Mouse (Mus musculus): ENCODE data around the gene Plxnc1. TPM values are rescaled to one million over a fixed set of nuclear protein-coding genes. Genes with fewer than 3 reads are reported as not detected.

Gene Plxnc1
- polyA plus RNA-seq, 1 experiment from 2014 or later = 6.8 TPM

- H3K36me3 ChIP-seq = peaks cover 20% of the 10 kb centered on the region
- no peaks in the 10 kb centered on the region for H3K9me3 ChIP-seq
- H3K4me2 ChIP-seq (replicated peaks) = no peak overlapping the region
- H3K9ac ChIP-seq (replicated peaks) = no peak overlapping the region
- no peaks in the 10 kb centered on the region for H3K27me3 ChIP-seq
- no peaks in the 10 kb centered on the region for H3K4me1 ChIP-seq
- WGBS = 90% methylated on average over 14 of the region's 14 CpGs
- H3K27ac ChIP-seq (replicated peaks) = no peak overlapping the region
- ATAC-seq (ENCODE audit: low FRiP score, low read depth) = no peak
- H3K4me3 ChIP-seq = no peak overlapping the region
Observed at GRCm38 (mm10) chr10:94827890-94828733, 116.5 kb downstream of the Plxnc1 start.

DNA sequence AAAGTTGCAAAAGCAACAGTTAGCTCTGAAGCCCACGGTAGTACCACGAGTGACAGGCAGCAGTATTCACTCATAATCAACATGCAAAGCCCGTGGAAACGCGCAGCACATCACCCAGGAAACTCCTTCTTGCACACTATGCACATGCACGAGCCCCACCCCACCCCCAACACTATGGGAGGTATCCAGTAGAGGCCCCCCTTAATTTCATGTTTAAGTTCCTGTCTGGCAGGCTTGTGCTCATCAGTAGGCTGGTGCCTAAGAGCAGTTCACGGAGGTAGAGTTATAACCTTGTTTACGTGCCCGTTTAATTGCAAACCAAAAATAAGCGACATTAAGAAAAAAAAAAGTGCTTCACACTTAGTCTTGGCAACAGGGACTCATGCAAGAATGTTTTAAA, 117.3 kb downstream of the Plxnc1 start:
- Histone ChIP-seq H3K27ac (replicated peaks) (no peak overlapping the region), H3K27me3 (no peaks in the 10 kb centered on the region), H3K4me1 (no peaks in the 10 kb centered on the region), H3K4me3 (no peak overlapping the region), H3K9me3 (no peaks in the 10 kb centered on the region), H3K36me3 (peaks cover 15% of the 10 kb centered on the region; the same call in 1 of the 2 replicates), H3K9ac (replicated peaks) (no peak overlapping the region), H3K4me2 (replicated peaks) (no peak overlapping the region)
- ATAC-seq (ENCODE audit: low FRiP score, low read depth) = no peak
- WGBS = 90% methylated on average over 10 of the region's 10 CpGs

GRCm38 (mm10) chr10:94826436-94826835, 118.2 kb downstream of the Plxnc1 start:
- WGBS = 96% methylated on average over 12 of the region's 12 CpGs
- H3K4me1 ChIP-seq = no peaks in the 10 kb centered on the region
- no peak overlapping the region for H3K27ac ChIP-seq (replicated peaks)
- no peaks in the 10 kb centered on the region for H3K27me3 ChIP-seq
- H3K9ac ChIP-seq (replicated peaks) = no peak overlapping the region
- H3K4me3 ChIP-seq = no peak overlapping the region
- ATAC-seq (ENCODE audit: low FRiP score, low read depth) = no peak
- H3K4me2 ChIP-seq (replicated peaks) = no peak overlapping the region
- peaks cover 13% of the 10 kb centered on the region; the same call in 1 of the 2 replicates for H3K36me3 ChIP-seq
- no peaks in the 10 kb centered on the region for H3K9me3 ChIP-seq

DNA sequence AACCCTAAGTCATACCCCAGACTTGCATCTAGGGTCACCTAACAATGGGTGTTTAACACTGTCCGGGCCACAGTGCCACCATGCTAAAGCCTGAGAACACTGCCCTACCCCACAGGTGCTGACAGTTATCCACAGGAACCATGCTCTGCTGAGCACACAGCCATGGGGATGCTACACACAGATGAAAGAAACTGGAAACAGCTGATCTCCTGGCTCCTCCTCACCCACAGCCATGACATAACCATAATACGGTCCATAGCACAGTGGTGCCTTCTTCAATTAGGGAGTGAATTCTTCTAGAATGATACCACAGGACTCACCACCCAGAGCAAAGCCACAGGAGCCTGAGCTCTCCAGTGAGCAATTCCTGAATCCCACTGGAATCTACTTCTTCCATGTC, 118.7 kb downstream of the Plxnc1 start:
- Histone ChIP-seq H3K36me3 (0 out of 2 replicates have a peak, but pooled peaks cover 8% of the 10 kb centered on the region), H3K4me3 (no peak overlapping the region), H3K27ac (replicated peaks) (no peak overlapping the region), H3K9ac (replicated peaks) (no peak overlapping the region), H3K4me1 (no peaks in the 10 kb centered on the region), H3K27me3 (no peaks in the 10 kb centered on the region), H3K4me2 (replicated peaks) (no peak overlapping the region), H3K9me3 (no peaks in the 10 kb centered on the region)
- no peak for ATAC-seq (ENCODE audit: low FRiP score, low read depth)
- WGBS = 90% methylated on average over 2 of the region's 2 CpGs

DNA sequence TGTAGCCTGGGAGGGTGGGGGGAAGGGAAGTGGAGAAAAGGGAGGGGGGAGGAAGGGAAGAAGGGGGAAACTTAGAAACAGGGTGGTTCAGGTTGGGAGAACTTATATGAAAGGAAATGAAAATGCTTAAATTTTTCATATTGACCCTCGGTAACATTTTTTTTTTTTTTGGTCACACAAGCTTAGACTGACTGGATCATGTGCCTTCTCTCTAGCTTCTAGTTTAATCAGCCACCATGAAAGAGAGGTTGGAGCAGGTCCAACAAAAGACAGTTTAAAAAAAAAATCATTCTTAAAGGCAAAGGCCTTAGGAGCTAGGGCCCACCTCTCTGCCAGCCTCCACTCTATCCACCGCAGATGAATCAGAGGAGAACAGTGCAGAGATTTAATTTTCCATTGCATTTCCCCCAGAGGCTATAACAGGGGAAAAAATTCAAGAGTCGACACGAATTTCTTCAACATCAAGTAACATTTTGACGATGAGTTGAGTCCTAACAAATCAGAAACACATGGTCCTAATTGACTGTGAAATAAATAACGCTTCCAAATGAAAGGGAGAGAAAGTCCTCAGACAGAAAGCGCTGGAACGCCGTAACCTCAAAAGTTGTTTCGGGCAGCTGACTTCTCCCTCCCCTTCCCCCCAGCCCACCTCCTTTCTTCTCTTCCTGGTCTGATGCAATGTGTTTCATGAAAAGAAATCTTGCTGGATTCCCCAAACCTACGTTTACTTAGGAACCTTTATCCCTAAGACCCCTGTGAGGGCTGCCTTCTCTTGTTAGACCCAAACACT, 120.5 kb downstream of the Plxnc1 start:
- no peak overlapping the region for H3K27ac ChIP-seq (replicated peaks)
- no peak overlapping the region for H3K4me2 ChIP-seq (replicated peaks)
- no peak for ATAC-seq (ENCODE audit: low FRiP score, low read depth)
- no peaks in the 10 kb centered on the region for H3K4me1 ChIP-seq
- 0 out of 2 replicates have a peak, but pooled peaks cover 3% of the 10 kb centered on the region for H3K36me3 ChIP-seq
- H3K9me3 ChIP-seq = no peaks in the 10 kb centered on the region
- no peak overlapping the region for H3K4me3 ChIP-seq
- WGBS = 60% methylated on average over 11 of the region's 11 CpGs
- H3K27me3 ChIP-seq = no peaks in the 10 kb centered on the region
- no peak overlapping the region for H3K9ac ChIP-seq (replicated peaks)

DNA sequence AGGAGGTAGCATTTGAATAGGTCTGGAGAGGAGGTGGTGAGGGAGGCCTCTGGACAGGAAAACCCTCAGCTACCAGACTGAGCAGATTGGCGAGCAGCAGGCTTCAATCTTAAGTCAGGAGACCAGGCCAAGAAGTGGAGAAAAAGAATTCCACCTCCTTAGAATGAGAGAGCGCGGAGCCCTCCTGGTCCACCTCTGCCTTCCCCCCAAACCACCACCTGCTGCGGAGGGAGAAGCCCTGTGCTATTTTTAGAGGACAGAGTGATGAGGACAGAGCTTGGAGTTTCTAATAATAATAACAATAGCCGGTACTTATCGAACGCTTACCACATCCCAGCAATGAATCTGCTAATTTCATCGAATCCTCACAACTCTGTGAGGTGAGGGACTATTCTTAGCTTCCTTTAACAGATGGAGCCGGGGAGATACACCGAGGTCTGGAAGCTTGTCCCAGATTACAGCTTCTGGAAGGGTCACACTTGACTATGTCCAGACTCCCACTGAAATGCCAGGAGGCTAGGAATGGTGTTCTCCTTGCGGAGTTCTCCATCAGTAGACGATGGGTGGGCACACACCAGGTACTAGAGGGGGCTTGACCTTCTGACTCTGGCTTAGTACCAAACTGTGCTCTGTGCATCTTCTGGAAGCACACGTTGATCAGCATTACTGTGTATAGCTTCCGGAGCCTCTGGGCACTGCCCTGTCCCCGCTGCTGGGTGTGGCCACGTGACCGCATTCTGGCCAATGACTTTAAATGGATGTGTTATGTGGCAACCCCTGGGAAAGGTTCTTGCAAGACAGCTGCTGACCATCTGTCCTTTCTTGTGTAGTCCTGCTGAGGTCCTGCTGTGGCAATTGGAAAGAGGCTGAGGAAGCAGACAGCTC, 125.6 kb downstream of the Plxnc1 start:
- H3K27ac ChIP-seq (replicated peaks) = no peak overlapping the region
- no peaks in the 10 kb centered on the region for H3K27me3 ChIP-seq
- no peak for ATAC-seq (ENCODE audit: low FRiP score, low read depth)
- 0 out of 2 replicates have a peak, but pooled peaks cover 1% of the 10 kb centered on the region for H3K4me1 ChIP-seq
- WGBS = 91% methylated on average over 17 of the region's 17 CpGs
- no peaks in the 10 kb centered on the region for H3K9me3 ChIP-seq
- no peaks in the 10 kb centered on the region for H3K36me3 ChIP-seq
- no peak overlapping the region for H3K4me2 ChIP-seq (replicated peaks)
- no peak overlapping the region for H3K4me3 ChIP-seq
- H3K9ac ChIP-seq (replicated peaks) = no peak overlapping the region

- Histone ChIP-seq H3K27ac (replicated peaks) (no peak overlapping the region), H3K36me3 (no peaks in the 10 kb centered on the region), H3K4me1 (peaks cover 7% of the 10 kb centered on the region; the same call in 1 of the 2 replicates), H3K9me3 (no peaks in the 10 kb centered on the region), H3K4me3 (no peak overlapping the region), H3K9ac (replicated peaks) (no peak overlapping the region), H3K27me3 (no peaks in the 10 kb centered on the region), H3K4me2 (replicated peaks) (no peak overlapping the region)
- no peak for ATAC-seq (ENCODE audit: low FRiP score, low read depth)
- WGBS = 87% methylated on average over 3 of the region's 3 CpGs
Observed at GRCm38 (mm10) chr10:94818127-94818526, 126.5 kb downstream of the Plxnc1 start.

DNA sequence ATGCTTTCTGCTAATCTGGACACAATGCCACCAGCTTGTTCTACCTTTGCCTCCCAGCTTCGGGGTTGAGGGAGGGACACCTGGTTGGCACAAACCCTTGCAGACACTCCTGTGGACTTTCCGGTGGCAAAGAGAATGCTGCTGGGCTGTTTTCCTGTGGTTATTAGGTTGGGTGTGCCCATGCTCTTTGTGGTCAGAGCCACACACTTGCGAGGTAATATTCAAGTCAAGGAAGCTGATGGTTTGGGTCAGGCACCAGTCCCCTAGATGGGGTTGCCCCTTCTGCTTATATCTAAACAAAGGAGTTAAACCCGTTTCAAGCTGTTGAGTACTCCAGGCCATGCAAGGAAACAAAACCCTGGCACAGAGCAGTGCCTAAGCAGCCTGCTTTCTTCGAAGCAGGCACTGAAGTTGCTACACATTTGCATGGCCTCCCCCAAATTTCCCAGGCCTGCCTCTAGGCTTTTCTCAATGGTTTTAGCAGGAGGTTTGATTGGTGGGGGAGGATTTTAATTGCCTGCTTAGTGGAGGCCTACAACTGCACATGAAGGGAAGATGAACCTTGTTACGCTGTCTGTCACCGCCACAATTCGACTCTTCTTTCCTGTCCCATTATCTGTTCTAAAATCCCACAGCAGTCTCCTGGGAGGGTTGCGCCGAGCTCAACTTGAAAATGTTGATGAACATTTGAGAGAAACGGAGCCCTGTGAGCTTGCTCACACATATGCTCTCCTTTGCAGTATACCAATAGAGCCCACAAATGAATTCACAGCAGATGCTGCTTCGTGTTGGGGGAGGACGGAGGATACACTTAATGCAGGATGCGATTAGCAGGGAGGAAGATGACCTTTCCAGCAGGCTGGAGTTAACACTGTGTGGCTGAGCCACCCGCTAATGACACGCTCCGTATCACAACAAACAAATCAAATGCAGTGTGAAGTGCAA, 132.5 kb downstream of the Plxnc1 start:
- no peaks in the 10 kb centered on the region for H3K36me3 ChIP-seq
- no peaks in the 10 kb centered on the region for H3K27me3 ChIP-seq
- 59% methylated on average over 17 of the region's 17 CpGs for WGBS
- H3K9me3 ChIP-seq = no peaks in the 10 kb centered on the region
- peak; percentile 59 for ATAC-seq (ENCODE audit: low FRiP score, low read depth)
- peak overlapping the region; percentile 54 for H3K27ac ChIP-seq (replicated peaks)
- H3K9ac ChIP-seq (replicated peaks) = no peak overlapping the region
- peaks cover 20% of the 10 kb centered on the region for H3K4me1 ChIP-seq
- no peak overlapping the region for H3K4me2 ChIP-seq (replicated peaks)
- H3K4me3 ChIP-seq = no peak overlapping the region

DNA sequence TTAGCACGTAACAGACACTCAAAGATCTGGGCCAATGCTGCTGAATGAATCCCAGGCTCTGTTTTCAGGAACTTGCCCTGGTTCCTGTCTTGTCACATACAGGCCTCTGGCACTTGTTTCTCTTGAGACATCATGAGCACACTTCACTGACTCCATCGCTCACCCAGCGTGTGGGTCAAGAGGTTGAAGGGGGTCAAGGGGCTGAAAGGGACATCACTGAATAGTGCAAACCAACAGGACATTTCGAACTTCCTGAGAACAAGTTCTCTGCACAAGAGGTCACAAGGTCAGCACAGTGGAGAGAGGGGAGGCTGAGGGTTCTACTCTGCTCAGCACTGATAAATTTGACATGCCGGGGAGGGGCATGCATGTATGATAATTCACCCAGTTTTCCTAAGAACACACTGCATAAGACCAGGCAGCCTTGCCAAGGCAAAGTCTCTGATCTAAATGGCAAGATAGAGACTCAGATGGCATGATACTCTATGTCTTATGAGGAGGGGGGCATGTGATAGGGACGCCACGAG, 134.6 kb downstream of the Plxnc1 start:
- Histone ChIP-seq H3K4me3 (no peak overlapping the region), H3K4me1 (peaks cover 20% of the 10 kb centered on the region), H3K4me2 (replicated peaks) (no peak overlapping the region), H3K9me3 (no peaks in the 10 kb centered on the region), H3K27me3 (no peaks in the 10 kb centered on the region), H3K9ac (replicated peaks) (no peak overlapping the region), H3K36me3 (no peaks in the 10 kb centered on the region), H3K27ac (replicated peaks) (no peak overlapping the region)
- no peak for ATAC-seq (ENCODE audit: low FRiP score, low read depth)
- 78% methylated on average over 7 of the region's 7 CpGs for WGBS

- Histone ChIP-seq H3K9me3 (no peaks in the 10 kb centered on the region), H3K27me3 (no peaks in the 10 kb centered on the region), H3K4me3 (no peak overlapping the region), H3K4me1 (peaks cover 13% of the 10 kb centered on the region), H3K4me2 (replicated peaks) (no peak overlapping the region), H3K36me3 (no peaks in the 10 kb centered on the region), H3K27ac (replicated peaks) (no peak overlapping the region), H3K9ac (replicated peaks) (no peak overlapping the region)
- ATAC-seq (ENCODE audit: low FRiP score, low read depth) = no peak
- 70% methylated on average over 6 of the region's 6 CpGs for WGBS
Observed at GRCm38 (mm10) chr10:94808275-94808674, 136.4 kb downstream of the Plxnc1 start.

Measured in midbrain, embryonic 12.5 days (tissue).